Mouse (Mus musculus) kidney, adult 18-20 months (tissue): ENCODE data around the gene Tnfrsf1b.
A peak's percentile ranks its signal among the peaks of the same experiment; 100 is the strongest.

Experiments used
- DNase-seq: peaks from one replicate; pipeline ENCODE4 v3.0.0; 2021

The Tnfrsf1b gene

DNA sequence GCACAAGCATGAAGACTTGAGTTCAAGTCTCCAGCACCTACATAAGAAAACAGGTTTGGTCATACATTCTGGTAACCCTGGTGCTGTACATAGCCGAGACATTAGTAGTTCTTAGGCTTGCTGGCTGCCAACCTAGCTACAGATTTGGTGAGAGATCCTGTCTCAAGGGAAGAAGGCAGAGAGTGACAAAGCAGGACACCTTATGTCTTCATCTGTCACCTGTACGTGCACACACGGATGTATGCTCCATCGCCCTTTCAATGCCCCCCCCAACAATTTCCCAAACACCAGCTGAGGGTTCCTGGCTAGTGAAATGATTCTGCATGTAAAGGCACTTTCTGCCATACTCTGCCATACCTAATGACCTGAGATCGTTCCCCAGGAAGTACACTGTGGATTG lies 9.5 kb upstream of the Tnfrsf1b start:
- DNase-seq, result no peak

DNA sequence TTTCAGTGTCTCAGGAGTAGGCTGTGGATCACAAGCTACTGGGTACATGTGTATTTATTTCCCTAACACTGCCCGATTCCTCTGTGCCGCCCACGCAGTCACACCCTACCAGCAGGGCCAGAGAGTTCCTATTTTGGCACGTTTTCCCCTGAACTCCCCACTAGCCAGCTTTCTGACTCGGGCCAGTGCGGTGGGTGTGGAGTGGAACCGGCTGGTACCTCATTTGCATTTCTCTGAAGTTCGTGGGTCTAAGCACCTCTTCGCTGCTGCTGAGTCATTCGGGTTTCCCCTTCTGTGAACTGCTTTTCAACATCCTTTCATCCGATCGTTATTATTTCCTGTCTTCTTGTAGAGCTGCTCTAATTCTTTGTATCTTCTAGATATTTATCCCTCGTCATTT lies 7.7 kb upstream of the Tnfrsf1b start:
- no peak for DNase-seq

DNA sequence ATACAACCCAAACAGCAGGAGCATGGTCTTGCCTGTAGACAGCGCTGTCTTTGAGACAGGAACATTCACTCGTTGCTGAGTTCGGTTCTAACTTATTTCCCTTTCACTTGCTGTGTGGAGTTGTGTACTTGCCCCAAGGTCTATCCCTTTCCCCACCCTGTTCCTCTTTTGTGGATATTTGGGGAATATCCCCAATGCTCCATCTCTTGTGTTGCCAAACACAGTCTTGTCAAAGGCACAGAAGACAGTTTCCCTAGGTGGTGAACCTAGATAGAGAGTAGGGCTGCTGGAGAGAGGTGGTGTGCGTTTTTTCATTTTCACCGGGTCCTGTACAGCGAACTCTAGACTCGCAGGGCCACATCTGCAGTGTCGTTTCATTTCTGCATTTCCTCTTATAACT lies 5.9 kb upstream of the Tnfrsf1b start:
- DNase-seq, result no peak

DNA sequence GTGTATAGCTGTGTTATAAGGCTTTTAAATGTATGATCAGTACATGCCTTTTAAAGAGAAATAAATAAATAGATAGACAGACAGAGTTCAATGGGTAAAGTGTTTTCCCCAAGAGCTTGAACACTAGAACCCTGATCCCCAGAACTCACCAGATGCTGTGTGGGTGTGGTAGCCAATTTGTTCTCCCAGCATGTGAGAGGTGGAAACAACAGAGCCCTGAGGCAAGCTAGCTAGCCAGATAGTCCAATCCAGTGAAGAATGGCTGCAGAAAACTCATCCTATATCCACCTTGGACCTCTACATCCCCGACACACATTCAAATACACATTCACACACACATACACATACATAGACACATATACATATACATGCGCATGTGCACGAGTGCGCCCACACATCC lies 4.9 kb upstream of the Tnfrsf1b start:
- DNase-seq, result no peak

DNA sequence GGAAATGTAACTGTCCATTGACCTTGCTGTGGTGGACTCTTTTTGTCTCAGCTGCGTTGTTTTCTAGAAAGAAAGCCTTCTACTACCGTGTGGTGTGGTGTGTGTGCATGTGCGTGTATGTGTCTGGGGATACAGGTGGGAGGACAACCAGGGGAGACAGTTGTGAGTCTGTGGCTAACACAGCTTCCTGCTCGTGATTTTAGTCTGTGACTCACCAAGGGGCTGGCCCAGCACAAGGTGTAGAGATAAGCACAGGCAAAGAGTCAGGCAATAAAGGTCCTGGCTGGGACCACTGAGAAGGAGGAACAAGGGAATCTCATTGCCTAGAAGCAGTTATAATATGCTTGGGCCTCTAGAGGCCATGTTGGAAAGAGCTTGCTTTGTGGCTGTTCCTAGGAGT lies 3.3 kb upstream of the Tnfrsf1b start:
- no peak for DNase-seq

DNA sequence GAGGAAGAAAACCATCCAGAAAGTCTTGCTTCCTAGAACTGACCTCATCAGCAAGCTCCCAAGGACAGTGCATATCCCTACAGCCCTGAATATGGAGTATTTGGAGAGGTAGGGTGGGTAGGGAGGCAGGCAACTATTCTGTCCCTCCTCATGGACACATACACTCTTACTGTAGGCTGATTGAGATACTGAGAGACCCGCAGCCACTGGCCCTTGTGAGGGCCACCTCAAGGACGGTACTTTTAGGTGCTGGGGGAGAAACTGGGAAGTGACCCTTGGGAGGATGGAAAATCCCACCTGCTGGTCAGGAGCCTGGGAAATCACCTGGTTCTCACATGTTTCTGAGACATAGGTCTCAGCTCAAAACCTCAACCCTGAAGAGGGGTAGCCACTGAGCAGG lies 886 bp upstream of the Tnfrsf1b start:
- no peak for DNase-seq

DNA sequence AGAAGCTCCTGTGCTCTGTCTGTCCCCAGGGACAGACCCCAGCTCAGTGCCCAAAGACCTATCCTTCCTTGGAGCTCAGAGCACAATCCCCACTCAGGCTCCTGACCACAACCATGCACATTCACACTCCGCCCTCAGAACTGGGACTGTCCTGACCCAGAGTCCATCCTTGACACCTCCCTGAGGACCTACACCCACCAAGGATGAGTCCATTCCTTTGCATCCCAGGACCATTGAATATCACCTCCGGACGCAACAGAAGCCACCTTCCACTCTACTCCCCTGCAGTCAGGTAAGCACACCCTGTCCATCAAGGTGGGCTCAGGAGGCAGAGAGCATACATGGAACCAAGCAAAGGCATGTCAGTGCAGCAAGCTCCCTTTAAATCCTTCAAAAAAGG lies 1.1 kb downstream of the Tnfrsf1b start:
- DNase-seq, result no peak

DNA sequence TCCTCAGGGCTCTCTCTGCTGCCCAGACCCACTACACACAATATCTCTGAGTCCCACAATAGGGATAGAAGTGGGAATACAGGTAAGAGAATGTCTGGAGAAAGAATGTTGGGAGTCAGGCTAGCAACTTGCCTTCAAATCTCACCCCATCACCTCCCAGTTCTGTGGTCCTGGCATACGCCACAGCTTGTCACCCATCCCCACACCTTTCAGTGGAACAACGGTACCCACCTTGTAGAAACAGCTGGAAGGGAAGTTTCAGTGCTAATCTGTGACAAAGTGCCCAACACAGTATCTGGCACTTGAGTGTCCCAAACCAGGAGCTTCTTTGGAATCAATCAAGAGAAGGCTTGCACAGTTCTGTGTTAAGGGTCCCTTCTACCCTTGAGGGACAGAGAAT lies 2.0 kb downstream of the Tnfrsf1b start:
- DNase-seq, result no peak

DNA sequence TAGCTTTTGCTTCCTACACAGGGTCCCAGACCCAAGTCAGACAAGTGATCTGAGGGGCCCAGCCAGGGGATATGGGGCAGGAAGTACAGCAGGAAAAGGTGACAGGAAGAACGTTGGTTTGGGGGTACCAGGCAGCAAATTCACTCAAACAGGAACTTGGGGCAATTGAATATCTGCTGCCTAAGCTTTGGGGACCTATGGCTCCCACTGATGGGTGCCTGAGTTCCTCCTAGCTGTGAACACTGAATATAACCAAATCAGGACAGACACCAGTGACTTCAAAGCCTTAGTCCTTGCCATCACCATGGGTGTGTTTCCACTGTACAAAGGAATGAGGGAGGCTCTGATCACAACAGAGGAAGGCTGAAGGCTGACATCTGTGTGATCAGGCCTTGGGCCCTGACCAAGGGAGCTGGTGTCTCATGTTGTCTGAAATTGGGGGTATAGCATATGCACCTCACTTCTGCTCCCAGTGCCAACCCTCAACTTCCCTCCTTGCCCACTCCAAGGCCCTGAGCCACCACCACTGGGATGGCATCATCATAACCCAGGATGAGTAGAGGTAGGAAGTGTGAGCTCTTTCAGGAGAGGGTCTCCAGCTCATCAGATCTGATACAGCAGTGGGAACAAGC lies 3.8 kb downstream of the Tnfrsf1b start:
- DNase-seq, result no peak

DNA sequence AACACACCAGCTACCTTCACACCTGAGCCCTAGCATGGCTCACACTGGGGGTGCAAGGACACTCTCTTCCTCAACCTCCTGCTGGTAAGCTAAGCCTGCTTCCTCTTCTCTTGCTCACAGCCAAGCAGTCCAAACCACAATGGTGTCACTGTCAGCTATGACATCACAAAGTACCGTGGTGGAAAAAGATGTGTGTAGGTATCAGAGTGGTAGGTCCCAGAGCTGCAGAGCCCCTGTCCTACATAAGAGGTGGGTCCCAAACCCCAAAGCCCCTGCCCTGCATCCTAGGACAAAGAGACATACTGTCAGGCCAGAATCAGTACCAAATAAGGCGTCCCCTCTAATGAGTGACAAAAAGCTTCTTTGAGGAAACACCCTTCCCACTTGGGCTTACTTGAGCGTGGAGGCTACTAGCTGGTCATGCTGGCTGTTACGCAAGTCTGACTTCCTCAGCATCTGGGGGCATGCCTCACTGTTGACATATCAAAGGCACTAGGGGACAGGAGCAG lies 5.9 kb downstream of the Tnfrsf1b start:
- DNase-seq, result no peak

DNA sequence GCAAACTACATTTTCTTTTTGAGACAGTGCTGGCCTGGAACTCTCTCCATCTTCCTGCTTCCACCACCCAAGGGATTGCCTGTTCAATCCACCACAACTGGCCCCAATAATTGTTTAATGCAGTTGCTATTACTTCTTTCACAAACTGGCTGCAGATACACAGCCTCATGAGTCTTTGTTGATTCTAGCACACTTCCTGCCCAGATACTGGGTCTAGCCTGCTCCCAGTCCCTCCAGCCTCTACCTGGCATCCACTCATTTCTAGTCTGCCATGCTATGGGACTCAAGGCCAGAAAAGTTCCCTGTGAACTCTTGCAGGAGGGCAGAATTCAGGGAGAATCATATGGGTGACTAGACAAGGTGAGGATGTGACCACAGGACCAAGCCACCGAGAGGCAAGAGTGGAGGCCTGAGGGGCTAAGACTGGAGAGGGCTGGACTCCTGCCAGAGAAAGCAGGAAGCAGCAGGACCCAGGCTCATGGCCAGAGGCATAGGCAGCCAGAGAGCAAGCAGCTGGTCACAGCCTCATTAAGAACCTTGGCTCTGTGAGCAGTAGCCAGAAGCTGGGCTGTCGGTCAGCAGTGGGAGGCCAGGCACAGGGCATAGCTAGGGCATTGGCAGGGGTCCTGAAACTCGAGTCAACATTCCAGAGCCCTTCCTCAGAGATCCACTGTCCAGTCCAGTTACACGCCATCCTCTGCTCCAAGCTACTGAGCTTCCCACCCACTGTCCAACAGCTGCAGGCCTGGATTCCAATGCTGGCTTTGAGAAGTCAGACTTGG lies 7.4 kb downstream of the Tnfrsf1b start:
- peak; percentile 51 for DNase-seq

DNA sequence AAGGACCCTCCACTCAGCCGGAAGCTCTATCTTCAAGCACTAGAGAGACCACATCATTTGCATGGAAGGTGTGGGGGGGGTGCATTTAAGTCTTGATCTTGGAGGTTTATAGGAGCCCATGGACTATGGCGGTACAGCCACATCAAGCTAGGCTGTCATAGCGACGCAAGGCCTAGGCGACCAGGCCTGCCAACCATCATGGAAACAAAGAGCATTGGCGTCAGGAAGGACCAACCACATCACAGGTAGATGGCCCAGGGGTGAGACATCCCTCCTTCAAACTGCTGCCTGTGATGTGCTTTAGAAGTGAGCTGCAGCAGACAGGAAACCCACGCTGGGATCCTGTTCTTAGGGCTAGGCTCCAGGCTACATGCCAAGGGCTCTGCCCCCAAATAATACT lies 10.6 kb downstream of the Tnfrsf1b start:
- DNase-seq, result no peak

DNA sequence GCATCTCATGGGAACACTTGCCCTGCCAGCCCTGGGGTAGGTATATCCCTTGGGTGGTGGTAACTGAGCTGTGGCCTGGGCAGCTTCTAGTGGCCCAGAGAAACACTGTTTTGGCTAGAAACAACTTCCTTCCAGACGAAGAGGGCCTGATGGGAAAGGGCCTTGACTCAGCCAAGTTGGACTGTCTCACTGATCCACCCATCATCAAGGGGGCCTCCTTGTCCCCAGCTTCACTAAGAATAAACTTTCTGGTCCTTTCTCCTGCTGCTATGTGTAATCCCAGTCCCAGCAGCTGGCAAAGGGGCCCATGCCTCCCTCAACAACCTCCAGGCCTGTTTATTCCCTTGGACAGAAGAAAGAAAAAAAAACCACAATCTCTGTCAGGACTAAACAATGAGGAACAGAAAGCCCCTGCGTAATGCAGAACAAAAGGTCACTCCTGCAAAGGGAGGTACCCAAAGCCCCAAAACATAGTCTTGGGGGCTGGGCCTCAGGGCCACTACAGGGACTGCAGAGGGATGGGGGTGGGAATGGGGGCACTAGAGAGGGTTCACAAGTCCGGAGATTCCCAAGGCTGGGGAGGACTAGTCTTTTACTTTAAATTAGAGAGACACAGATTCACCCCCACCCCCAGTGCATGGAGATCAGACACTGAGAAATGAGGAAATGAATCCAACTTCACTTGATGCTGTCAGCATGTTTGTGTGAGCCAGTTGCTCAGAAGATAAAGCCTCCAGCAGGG lies 13.0 kb downstream of the Tnfrsf1b start:
- DNase-seq, result no peak

DNA sequence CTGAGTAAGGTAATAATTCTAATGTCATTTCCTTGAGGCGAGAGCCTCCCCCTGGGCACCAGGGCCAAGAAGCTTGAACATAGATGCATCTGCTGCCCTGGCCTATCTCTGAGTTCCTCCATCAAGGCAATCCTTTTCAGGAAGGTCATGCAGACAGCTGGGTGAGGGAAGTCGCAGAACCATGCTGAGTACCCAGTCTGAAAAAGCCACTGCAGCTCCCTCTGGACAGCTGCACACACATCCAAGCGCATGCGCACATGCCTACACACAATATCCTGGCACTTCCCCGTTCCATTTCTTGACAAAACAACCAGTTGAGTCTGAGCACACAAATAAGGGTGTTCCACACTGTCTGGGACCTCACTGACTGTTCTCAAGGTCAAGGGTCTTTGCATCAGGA lies 14.9 kb downstream of the Tnfrsf1b start:
- DNase-seq, result no peak

DNA sequence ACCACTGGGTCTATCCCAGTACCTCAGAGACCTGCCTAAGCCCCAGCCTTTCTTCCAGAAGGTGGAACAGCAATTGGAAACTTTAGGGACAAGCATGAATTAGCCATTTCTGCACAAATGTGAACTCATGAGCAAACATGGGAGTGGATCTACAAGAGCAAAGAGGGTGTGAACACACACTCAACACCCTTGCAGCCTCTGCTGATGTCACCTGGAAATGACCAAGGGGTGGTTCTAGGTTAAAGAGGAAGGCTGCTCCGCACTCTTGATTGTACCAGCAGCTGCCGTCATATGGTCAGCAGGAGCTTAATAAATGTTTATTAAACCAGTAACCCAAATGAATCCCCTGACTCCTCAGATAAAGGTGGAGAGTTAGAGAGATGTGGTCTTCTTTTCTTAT lies 16.0 kb downstream of the Tnfrsf1b start:
- DNase-seq, result no peak

DNA sequence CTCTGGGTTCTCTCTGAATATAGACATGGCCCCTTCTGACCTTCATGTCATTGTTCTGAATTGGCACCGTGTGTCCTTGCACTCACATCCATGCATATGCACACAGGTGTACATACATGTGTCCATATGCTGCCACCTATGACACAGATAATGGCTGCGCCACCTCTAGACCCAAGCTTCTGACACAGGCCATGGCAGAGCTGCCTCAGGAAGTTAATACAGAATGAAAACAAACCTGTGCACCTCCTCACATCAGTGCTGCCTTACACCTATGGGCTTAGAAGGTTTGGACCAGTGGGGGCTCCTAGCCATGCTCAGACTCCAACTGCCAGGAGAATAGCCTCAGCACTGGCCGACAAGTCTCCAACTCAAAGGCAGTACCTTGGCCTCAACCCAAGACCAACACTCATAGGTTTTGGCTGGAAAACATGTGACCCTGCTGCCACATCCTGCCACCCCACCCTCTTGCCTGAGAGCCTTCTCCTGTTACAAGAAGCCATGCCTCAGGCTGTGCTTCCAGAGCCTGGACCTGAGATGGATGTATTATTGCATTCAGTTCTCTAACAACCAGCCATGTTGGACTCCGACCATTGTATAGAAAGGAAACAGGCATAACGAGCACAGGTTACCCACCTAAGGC lies 17.0 kb downstream of the Tnfrsf1b start:
- no peak for DNase-seq

DNA sequence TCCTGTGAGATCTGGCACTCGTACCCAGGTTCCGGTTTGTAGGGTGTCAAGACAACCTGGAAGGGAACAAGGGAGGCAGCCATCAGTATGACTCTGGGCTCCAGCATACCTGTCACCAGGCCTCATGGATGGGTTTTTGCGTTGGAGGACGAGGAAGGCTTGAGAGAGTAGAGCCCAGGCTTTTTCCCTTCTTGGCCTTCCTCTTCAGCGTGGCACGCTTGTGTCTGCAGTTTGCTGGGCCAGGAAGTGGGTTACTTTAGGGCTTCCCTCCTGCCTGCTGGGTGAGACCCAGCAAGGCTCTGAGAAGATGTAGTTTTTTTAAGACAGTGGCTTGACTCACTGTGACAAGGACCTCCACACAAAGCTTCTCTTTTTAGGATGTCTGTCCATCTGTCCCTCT lies 17.6 kb downstream of the Tnfrsf1b start:
- DNase-seq, result no peak

DNA sequence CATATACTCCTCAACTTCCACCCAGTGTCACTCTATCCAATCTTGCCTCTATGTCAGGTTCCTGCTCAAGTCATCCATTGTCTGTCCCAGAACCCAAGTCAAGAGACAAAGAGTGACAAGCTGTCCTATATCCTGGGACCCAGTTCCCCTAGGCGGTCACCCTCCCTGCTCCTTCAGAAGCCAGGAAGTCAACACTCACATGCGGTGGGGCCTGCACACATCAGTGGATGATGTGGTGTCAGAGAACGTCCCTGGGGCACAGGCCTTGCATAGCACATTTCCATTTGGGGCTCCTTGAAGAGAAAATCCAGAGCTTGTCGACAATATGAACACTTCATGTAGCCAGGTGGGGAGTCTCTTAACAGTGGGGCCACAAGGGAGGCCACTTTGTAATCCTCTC lies 22.1 kb downstream of the Tnfrsf1b start:
- DNase-seq, result no peak

DNA sequence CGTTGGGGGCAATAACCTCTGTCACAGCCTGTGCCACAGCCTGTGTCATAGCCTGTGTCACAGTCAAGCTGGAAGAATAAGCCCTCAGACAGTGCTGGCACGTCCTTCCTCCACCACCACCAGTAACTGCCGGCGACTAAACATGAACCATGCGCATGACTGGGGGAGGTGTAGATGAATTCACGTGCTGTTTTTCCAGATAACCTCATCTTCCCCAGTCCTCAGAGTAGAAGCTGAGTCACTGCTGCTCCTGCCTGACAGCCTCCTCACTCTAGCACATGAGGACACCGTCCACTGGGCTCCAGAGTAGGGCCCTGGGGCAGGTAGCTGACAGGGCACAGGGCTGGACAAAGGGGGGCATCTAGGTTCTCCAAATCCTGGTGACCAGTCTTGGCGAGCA lies 24.6 kb downstream of the Tnfrsf1b start:
- no peak for DNase-seq

DNA sequence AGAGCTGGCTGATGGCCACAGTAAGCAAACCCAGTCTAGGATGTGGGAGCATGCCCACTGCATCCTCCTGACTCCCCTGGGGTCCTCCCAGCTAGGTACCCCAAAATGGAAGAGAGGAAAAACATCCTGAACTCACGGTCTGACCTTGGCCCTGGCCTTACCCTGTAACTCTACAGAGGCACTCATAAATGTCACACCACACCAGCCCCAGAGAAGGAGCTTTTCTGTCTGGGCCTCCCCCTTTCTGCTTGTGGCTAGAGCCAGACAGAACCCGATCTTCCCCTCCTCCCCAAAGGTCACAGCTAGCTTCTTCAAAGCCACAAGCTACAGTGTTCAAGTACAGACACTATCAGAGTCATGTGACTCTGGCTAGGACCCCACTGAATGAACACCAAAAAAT lies 25.3 kb downstream of the Tnfrsf1b start:
- DNase-seq, result no peak

DNA sequence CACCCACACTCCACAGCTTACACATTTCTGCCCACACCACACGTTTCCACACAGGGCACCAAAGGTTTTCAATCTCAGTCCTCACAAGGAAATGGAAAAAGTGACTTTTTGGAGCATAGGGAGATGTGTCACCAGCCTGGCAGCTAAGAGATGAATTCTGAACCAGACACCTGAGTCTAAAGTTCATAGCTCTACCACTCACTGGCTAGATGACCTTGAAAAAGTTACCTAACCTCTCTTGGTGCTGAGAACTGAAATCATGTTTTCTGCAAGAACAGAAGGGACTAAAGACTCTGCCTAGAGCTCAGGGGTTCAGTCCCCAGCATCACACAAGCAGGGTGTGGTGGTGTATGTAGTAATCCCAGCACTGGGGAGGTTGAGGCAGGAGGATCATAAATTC lies 26.7 kb downstream of the Tnfrsf1b start:
- DNase-seq, result no peak

DNA sequence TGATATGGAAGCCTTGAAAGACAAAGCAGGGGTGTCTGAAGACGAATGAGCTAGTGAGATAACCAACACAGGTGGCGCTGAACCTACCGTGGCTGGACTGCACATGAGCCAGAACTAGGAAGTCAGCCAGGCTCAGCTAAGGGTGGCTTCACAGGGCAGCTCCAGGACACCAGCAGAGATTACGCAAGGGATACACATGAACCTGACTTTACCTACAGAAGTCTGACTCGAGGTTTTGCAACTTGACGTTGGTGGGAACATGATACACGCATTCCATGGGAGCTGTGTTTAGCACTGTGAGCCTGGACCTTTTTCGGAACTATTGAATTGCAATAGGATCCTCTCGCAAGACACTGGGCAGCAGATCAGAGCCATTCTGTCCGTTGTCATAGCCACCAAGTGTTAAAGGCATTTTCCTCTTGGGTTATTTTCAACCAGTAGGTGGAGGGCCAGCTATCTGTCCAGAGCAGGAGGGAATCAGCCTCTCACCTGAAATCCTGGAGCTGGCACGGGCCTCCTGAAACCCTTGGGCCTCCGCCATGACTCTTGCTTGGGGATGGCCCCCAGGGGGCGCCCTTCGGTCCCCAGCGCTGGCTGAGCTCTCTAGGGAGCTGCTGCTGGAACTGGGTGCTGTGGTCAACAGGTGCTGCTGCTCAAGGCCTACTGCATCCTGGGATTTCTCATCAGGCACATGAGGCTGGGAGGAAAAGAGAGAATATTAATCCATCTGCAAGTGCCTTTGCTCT lies 27.3 kb downstream of the Tnfrsf1b start:
- peak; percentile 33 for DNase-seq

DNA sequence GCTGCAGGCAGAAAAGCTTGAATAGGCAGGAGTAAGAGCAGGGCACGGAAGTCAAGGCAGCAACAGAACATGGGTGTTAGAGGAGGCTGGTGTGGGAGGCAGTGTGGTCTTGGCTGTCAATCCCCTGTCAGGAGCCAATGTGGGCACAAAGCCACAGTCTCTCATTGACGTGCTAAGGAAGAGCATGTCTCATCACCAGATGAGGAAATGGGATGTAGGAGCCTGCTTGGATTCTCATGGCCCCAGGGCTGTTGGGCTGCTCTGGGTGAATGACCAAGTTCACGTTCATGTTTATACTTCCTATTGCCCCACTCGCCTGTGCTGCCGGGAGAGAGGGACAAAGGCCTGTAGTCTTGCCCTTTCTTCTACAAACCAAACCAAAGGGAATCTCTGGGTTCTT lies 28.8 kb downstream of the Tnfrsf1b start:
- DNase-seq, result no peak
